Mouse (Mus musculus): Measurements from ENCODE around the gene Mta1.

- TF ChIP-seq CTCF (IDR thresholded peaks at IDR 0.05; ENCODE audit: low read depth, low read length) (no peak), POLR2AphosphoS5 (IDR thresholded peaks at IDR 0.05; ENCODE audit: insufficient replicate concordance, low read depth, low read length) (no peak)
Observed at GRCm38 (mm10) chr12:113049836-113050235, 48.2 kb upstream of the Mta1 start.
